Mouse (Mus musculus): ENCODE results near the gene Npas3.

Gene Npas3

GRCm38 (mm10) chr12:53865691-53866090 lies 617.2 kb downstream of the Npas3 start:
- DNase-seq (ENCODE audit: low spot score), result no peak

- DNase-seq (ENCODE audit: low spot score), result no peak
Measured at GRCm38 (mm10) chr12:53869981-53870380, 621.5 kb downstream of the Npas3 start.

- no peak for DNase-seq (ENCODE audit: low spot score)
Measured at GRCm38 (mm10) chr12:53875226-53875625, 626.7 kb downstream of the Npas3 start.

- no peak for DNase-seq (ENCODE audit: low spot score)
Measured at GRCm38 (mm10) chr12:53876693-53877092, 628.2 kb downstream of the Npas3 start.

GRCm38 (mm10) chr12:53881684-53882083 lies 633.2 kb downstream of the Npas3 start:
- no peak for DNase-seq (ENCODE audit: low spot score)

GRCm38 (mm10) chr12:53882863-53883262 lies 634.4 kb downstream of the Npas3 start:
- no peak for DNase-seq (ENCODE audit: low spot score)

- no peak for DNase-seq (ENCODE audit: low spot score)
Measured at GRCm38 (mm10) chr12:53888624-53889023, 640.1 kb downstream of the Npas3 start.

GRCm38 (mm10) chr12:53895909-53896308 lies 647.4 kb downstream of the Npas3 start:
- no peak for DNase-seq (ENCODE audit: low spot score)

GRCm38 (mm10) chr12:53908761-53909160 lies 660.3 kb downstream of the Npas3 start:
- DNase-seq (ENCODE audit: low spot score), result no peak

GRCm38 (mm10) chr12:53910192-53910591 lies 661.7 kb downstream of the Npas3 start:
- DNase-seq (ENCODE audit: low spot score), result no peak

- DNase-seq (ENCODE audit: low spot score), result no peak
Measured at GRCm38 (mm10) chr12:53922153-53922552, 673.7 kb downstream of the Npas3 start.

GRCm38 (mm10) chr12:53948826-53949225 lies 700.3 kb downstream of the Npas3 start:
- no peak for DNase-seq (ENCODE audit: low spot score)

GRCm38 (mm10) chr12:53962004-53962403 lies 713.5 kb downstream of the Npas3 start:
- no peak for DNase-seq (ENCODE audit: low spot score)

- no peak for DNase-seq (ENCODE audit: low spot score)
Measured at GRCm38 (mm10) chr12:53963534-53963933, 715.1 kb downstream of the Npas3 start.

- DNase-seq (ENCODE audit: low spot score), result no peak
Measured at GRCm38 (mm10) chr12:53969378-53970174, 721.1 kb downstream of the Npas3 start.

GRCm38 (mm10) chr12:53970721-53971120 lies 722.2 kb downstream of the Npas3 start:
- no peak for DNase-seq (ENCODE audit: low spot score)

GRCm38 (mm10) chr12:53973414-53973813 lies 724.9 kb downstream of the Npas3 start:
- no peak for DNase-seq (ENCODE audit: low spot score)

- DNase-seq (ENCODE audit: low spot score), result no peak
Measured at GRCm38 (mm10) chr12:53981575-53982507, 733.4 kb downstream of the Npas3 start.

- DNase-seq (ENCODE audit: low spot score), result no peak
Measured at GRCm38 (mm10) chr12:53983946-53984345, 735.5 kb downstream of the Npas3 start.

GRCm38 (mm10) chr12:53985851-53986842 lies 737.7 kb downstream of the Npas3 start:
- DNase-seq (ENCODE audit: low spot score), result no peak

- no peak for DNase-seq (ENCODE audit: low spot score)
Measured at GRCm38 (mm10) chr12:53992411-53992810, 743.9 kb downstream of the Npas3 start.

GRCm38 (mm10) chr12:53995710-53996109 lies 747.2 kb downstream of the Npas3 start:
- no peak for DNase-seq (ENCODE audit: low spot score)
